13 mouse cellular contexts compared by ENCODE assay signal in the genomic region with DNA sequence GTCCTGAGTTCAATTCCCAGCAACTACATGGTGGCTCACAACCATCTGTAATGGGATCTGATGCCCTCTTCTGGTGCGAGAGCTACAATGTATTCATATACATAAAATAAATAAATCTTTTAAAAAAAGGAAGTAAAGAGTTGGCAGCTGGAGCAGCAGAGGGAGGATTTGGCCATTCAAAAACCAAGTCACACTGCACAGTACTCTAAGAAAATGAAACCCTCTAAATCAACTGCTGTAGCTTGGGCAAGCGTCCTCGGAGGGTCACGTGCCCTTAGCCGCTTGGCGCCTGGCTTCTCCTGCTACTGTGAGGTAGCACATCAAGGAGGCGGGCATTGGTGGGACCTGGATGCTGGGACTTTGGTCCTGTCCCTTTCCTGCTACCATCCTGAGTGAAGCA.
"Had no signal": no experiment of that assay in that cellular context is flagged by ENCODE, and none has a peak within 500 bp of the region (broad histone marks: within the 10 kb centered on the region; RNA-seq: fewer than 3 reads in every experiment).

No protein-coding gene starts in this region.

- ATAC-seq: liver, postnatal 0 days; lung, postnatal 0 days had no signal

- H3K4me3 ChIP-seq: layer of hippocampus, adult 2 months had no signal

- H3K27ac ChIP-seq: kidney, postnatal 0 days; layer of hippocampus, adult 2 months; liver, embryonic 14.5 days had no signal

- DNase-seq: kidney, adult 2 months; kidney, postnatal 25 days; liver, postnatal 0 days; lung, embryonic 14.5 days; midbrain, embryonic 14.5 days; right cerebral cortex, postnatal 14 days; spleen, adult 18-20 months; thymus, adult 18-20 months; thymus, postnatal 36 days had no signal
